Mouse (Mus musculus) brain, embryonic 14.5 days (tissue): ENCODE data around the gene Galnt14.

Source experiments
- CTCF ChIP-seq: fragments of 200-500 bp; IDR thresholded peaks from 2 replicates; pipeline ENCODE4 v1.5.1; 2012; ENCODE audit warnings: inconsistent platforms, mild to moderate bottlenecking, moderate library complexity, borderline replicate concordance; ENCODE audit not compliant: insufficient read depth, insufficient read length; ENCODE audit errors: extremely low read depth
- POLR2A ChIP-seq: fragments of 200-500 bp; IDR thresholded peaks from 2 replicates; pipeline ENCODE4 v1.6.1; 2012; ENCODE audit warnings: mild to moderate bottlenecking, inconsistent platforms, borderline replicate concordance; ENCODE audit not compliant: poor library complexity, insufficient read depth, insufficient read length, severe bottlenecking; ENCODE audit errors: extremely low read depth

- TF ChIP-seq CTCF (no peak), POLR2A (no peak)
Observed at GRCm38 (mm10) chr17:73561149-73561548, 149.1 kb downstream of the Galnt14 start.
